Mouse (Mus musculus): Measurements from ENCODE around the gene Lrrc29. TPM values are rescaled to one million over a fixed set of nuclear protein-coding genes. Genes with fewer than 3 reads are reported as not detected.

Lrrc29 gene
- polyA plus RNA-seq, 1 experiment from 2014 or later = 1.3 TPM

GRCm38 (mm10) chr8:105263244-105263912 lies 62.7 kb downstream of the Lrrc29 start:
- peaks cover 81% of the 10 kb centered on the region for H3K27me3 ChIP-seq (ENCODE audit: control insufficient read depth, insufficient read depth, low read length)
- peaks cover 12% of the 10 kb centered on the region for H3K4me1 ChIP-seq (ENCODE audit: control insufficient read depth, insufficient read depth, low read length)
- no peaks in the 10 kb centered on the region; the same call in 1 of the 2 replicates for H3K9me3 ChIP-seq (ENCODE audit: control insufficient read depth, low read length)
- H3K36me3 ChIP-seq (ENCODE audit: control insufficient read depth, insufficient read depth, low read length) = no peaks in the 10 kb centered on the region
- 40% methylated on average over 16 of the region's 16 CpGs for WGBS
- no peak overlapping the region for H3K4me3 ChIP-seq (ENCODE audit: low read depth, low read length)
- no peak overlapping the region for H3K27ac ChIP-seq (ENCODE audit: low read depth, low read length)
- no peak overlapping the region for H3K4me2 ChIP-seq (ENCODE audit: low read depth)
- ATAC-seq (ENCODE audit: insufficient read depth, low FRiP score, low TSS enrichment) = no peak
- no peak overlapping the region for H3K9ac ChIP-seq (ENCODE audit: low read length)
- no peak for DNase-seq (ENCODE audit: low spot score)

MicroRNA genes within 50 kb of the gene (microRNA counts, 519-probe panel; counts per million panel counts)
- 3,152 counts per million, percentile 66 among the panel's probes with 10 or more counts for microRNA mmu-miR-328

Small RNA genes lying within 50 kb of the gene (microRNA-seq; reads per million reads assigned to microRNA genes)
- gene Gm27320 (not detected), gene Mir328 (188 reads per million, percentile 58 among the genes with 10 or more reads in this experiment)

Other genes starting within 250 kb of the Lrrc29 start
- gene Ces3b, start 242.5 kb downstream of the Lrrc29 start, polyA plus RNA-seq (2014; fragmentation: Nextera tagmentation; extraction: Ambion mirVana) = not detected in 2 replicates
- not detected in 2 replicates for gene Ces4a, start 194.5 kb downstream of the Lrrc29 start, polyA plus RNA-seq (2014; fragmentation: Nextera tagmentation; extraction: Ambion mirVana)
- 75.4 and 79.8 TPM in 2 replicates for gene Cbfb, start 155.6 kb downstream of the Lrrc29 start, polyA plus RNA-seq (2014; fragmentation: Nextera tagmentation; extraction: Ambion mirVana)
- gene D230025D16Rik, start 101.1 kb downstream of the Lrrc29 start, polyA plus RNA-seq (2014; fragmentation: Nextera tagmentation; extraction: Ambion mirVana) = 28.9 and 31.5 TPM in 2 replicates
- gene B3gnt9, start 71.1 kb downstream of the Lrrc29 start, polyA plus RNA-seq (2014; fragmentation: Nextera tagmentation; extraction: Ambion mirVana) = 3.5 and 3.6 TPM in 2 replicates
- gene Tradd, start 61.7 kb downstream of the Lrrc29 start, polyA plus RNA-seq (2014; fragmentation: Nextera tagmentation; extraction: Ambion mirVana) = 14.9 and 18.4 TPM in 2 replicates
- gene Fbxl8, start 61.6 kb downstream of the Lrrc29 start, polyA plus RNA-seq (2014; fragmentation: Nextera tagmentation; extraction: Ambion mirVana) = 0.66 and 1.0 TPM in 2 replicates
- not detected in 2 replicates for gene Hsf4, start 56.5 kb downstream of the Lrrc29 start, polyA plus RNA-seq (2014; fragmentation: Nextera tagmentation; extraction: Ambion mirVana)
- 2.7 and 3.5 TPM in 2 replicates for gene Nol3, start 50.1 kb downstream of the Lrrc29 start, polyA plus RNA-seq (2014; fragmentation: Nextera tagmentation; extraction: Ambion mirVana)
- 46.1 and 50.8 TPM in 2 replicates for gene 4931428F04Rik, start 36.4 kb downstream of the Lrrc29 start, polyA plus RNA-seq (2014; fragmentation: Nextera tagmentation; extraction: Ambion mirVana)
- gene Exoc3l, start 30.2 kb downstream of the Lrrc29 start, polyA plus RNA-seq (2014; fragmentation: Nextera tagmentation; extraction: Ambion mirVana) = 12.1 and 13.9 TPM in 2 replicates
- 103 and 107 TPM in 2 replicates for gene E2f4, start 28.6 kb downstream of the Lrrc29 start, polyA plus RNA-seq (2014; fragmentation: Nextera tagmentation; extraction: Ambion mirVana)
- 1.0 and 1.9 TPM in 2 replicates for gene Elmo3, start 20.7 kb downstream of the Lrrc29 start, polyA plus RNA-seq (2014; fragmentation: Nextera tagmentation; extraction: Ambion mirVana)
- gene Tmem208, start 76 bp upstream of the Lrrc29 start, polyA plus RNA-seq (2014; fragmentation: Nextera tagmentation; extraction: Ambion mirVana) = 111 TPM in 2 replicates
- 1.8 and 1.9 TPM in 2 replicates for gene Fhod1, start 21.7 kb upstream of the Lrrc29 start, polyA plus RNA-seq (2014; fragmentation: Nextera tagmentation; extraction: Ambion mirVana)
- 4.1 TPM in 2 replicates for gene Slc9a5, start 22.6 kb upstream of the Lrrc29 start, polyA plus RNA-seq (2014; fragmentation: Nextera tagmentation; extraction: Ambion mirVana)
- gene Plekhg4, start 47.0 kb upstream of the Lrrc29 start, polyA plus RNA-seq (2014; fragmentation: Nextera tagmentation; extraction: Ambion mirVana) = 0.54 and 0.89 TPM in 2 replicates
- gene Kctd19, start 87.2 kb upstream of the Lrrc29 start, polyA plus RNA-seq (2014; fragmentation: Nextera tagmentation; extraction: Ambion mirVana) = not detected in 2 replicates
- gene Lrrc36, start 87.3 kb upstream of the Lrrc29 start, polyA plus RNA-seq (2014; fragmentation: Nextera tagmentation; extraction: Ambion mirVana) = 0.92 and 1.6 TPM in 2 replicates
- gene Tppp3, start 145.2 kb upstream of the Lrrc29 start, polyA plus RNA-seq (2014; fragmentation: Nextera tagmentation; extraction: Ambion mirVana) = 218 and 229 TPM in 2 replicates
- 18.5 and 18.9 TPM in 2 replicates for gene Zdhhc1, start 170.6 kb upstream of the Lrrc29 start, polyA plus RNA-seq (2014; fragmentation: Nextera tagmentation; extraction: Ambion mirVana)
- gene Hsd11b2, start 192.5 kb upstream of the Lrrc29 start, polyA plus RNA-seq (2014; fragmentation: Nextera tagmentation; extraction: Ambion mirVana) = 22.5 and 23.9 TPM in 2 replicates
- gene Atp6v0d1, start 239.8 kb upstream of the Lrrc29 start, polyA plus RNA-seq (2014; fragmentation: Nextera tagmentation; extraction: Ambion mirVana) = 137 and 148 TPM in 2 replicates